Mouse (Mus musculus): Measurements from ENCODE around the gene Madd. TPM values are rescaled to one million over a fixed set of nuclear protein-coding genes. Genes with fewer than 3 reads are reported as not detected.

Gene Madd
- polyA plus RNA-seq, 1 experiment, result not detected

DNA sequence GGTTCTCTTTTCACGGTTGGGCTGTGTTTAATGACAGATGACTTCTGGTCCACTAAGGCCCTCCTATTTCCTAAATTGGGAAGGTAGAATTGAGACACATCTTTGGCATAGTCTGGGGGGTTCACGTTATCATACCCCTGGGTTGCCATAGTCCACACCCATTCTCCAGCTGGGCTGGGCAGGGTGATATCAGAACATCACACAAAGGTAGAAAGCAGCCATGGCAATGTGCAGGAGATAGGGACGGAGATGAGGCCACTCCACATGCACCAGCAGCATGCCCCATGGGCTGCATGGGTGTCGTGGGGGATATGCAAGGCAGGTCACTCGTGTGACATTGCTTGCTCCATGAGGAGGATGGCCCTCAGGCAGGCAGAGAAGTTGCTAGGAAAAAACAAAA is 20.1 kb downstream of the Madd start:
- 94% methylated on average over 5 of the region's 5 CpGs for WGBS
- TF ChIP-seq CTCF (IDR thresholded peaks at IDR 0.05; ENCODE audit: insufficient read depth, low read depth, low read length) (no peak), POLR2A (IDR thresholded peaks at IDR 0.05; ENCODE audit: insufficient read depth, low read depth, low read length) (no peak)
- no peaks in the 10 kb centered on the region for H3K4me1 ChIP-seq (ENCODE audit: control insufficient read depth, insufficient read depth, low read length)
- H3K27ac ChIP-seq (ENCODE audit: insufficient read depth, low read depth, low read length), result no peak overlapping the region
- no peak overlapping the region for H3K4me3 ChIP-seq (ENCODE audit: insufficient read depth, low read depth, low read length)

DNA sequence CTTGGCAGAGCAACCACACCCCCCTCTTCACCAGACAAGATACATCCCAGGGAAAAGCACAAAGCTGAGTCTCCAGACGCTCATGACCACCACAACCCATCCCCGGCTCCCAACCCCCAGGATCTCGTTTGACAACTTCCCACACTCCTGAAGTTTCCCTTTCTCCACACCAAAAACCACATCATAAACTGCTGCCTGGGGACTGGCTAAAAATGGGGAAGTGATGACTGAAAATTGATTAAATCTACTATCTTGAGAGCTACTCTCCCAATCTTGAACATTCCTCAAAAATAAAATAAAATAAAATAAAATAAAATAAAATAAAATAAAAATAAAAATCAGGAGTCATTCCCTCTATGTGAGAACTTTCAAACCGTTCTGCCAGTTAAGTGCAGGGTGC is 20.7 kb downstream of the Madd start:
- Histone ChIP-seq H3K4me1 (ENCODE audit: control insufficient read depth, insufficient read depth, low read length) (no peaks in the 10 kb centered on the region), H3K4me3 (ENCODE audit: insufficient read depth, low read depth, low read length) (no peak overlapping the region), H3K27ac (ENCODE audit: insufficient read depth, low read depth, low read length) (no peak overlapping the region)
- TF ChIP-seq CTCF (IDR thresholded peaks at IDR 0.05; ENCODE audit: insufficient read depth, low read depth, low read length) (no peak), POLR2A (IDR thresholded peaks at IDR 0.05; ENCODE audit: insufficient read depth, low read depth, low read length) (no peak)
- 90% methylated on average over 4 of the region's 4 CpGs for WGBS

- Histone ChIP-seq H3K4me3 (ENCODE audit: insufficient read depth, low read depth, low read length) (no peak overlapping the region), H3K27ac (ENCODE audit: insufficient read depth, low read depth, low read length) (no peak overlapping the region), H3K4me1 (ENCODE audit: control insufficient read depth, insufficient read depth, low read length) (no peaks in the 10 kb centered on the region)
- 85% methylated on average over 6 of the region's 6 CpGs for WGBS
- TF ChIP-seq CTCF (IDR thresholded peaks at IDR 0.05; ENCODE audit: insufficient read depth, low read depth, low read length), result no peak
- TF ChIP-seq POLR2A (IDR thresholded peaks at IDR 0.05; ENCODE audit: insufficient read depth, low read depth, low read length), result no peak
Measured at GRCm38 (mm10) chr2:91160591-91160990, 23.0 kb downstream of the Madd start.

DNA sequence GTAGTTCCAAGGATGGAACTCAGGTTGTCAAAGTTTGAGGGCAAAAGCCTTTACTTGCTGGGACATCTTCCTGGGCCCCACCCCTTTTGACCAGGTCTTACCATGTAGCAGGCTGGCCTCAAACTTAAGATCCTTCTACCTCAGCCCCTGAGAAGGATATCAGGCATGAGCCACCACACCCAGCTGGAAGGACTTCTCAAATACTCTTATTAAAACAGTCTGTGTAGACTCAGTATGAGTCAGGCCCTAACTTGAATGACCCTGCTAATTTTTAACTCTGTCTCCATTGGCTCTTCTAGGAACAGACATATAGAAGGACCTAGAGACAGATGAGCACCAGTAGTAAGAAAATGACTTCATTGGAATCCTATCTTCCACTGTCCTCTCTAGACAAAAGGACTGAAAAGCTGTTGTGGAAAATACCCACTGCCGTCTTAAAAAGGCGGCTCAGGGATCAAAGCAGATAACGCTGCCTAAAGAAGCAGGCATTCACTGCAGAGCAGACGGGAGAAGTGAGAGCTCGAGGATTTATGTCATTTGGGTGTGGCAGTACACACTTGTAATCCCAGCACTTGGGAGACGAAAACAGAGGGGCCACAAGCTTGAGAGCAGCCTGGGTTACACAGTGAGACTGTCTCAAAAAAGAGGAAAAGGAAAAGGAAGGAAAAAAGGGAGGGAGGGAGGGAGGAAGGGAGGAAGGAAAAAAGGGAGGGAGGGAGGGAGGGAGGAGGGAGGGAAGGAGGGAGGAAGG is 26.5 kb downstream of the Madd start:
- TF ChIP-seq POLR2A (IDR thresholded peaks at IDR 0.05; ENCODE audit: insufficient read depth, low read depth, low read length) (no peak), CTCF (IDR thresholded peaks at IDR 0.05; ENCODE audit: insufficient read depth, low read depth, low read length) (no peak)
- 55% methylated on average over 6 of the region's 6 CpGs for WGBS
- Histone ChIP-seq H3K27ac (ENCODE audit: insufficient read depth, low read depth, low read length) (no peak overlapping the region), H3K4me3 (ENCODE audit: insufficient read depth, low read depth, low read length) (no peak overlapping the region), H3K4me1 (ENCODE audit: control insufficient read depth, insufficient read depth, low read length) (no peaks in the 10 kb centered on the region)

- H3K27ac ChIP-seq (ENCODE audit: insufficient read depth, low read depth, low read length), result no peak overlapping the region
- WGBS, result 93% methylated on average over 3 of the region's 3 CpGs
- H3K4me1 ChIP-seq (ENCODE audit: control insufficient read depth, insufficient read depth, low read length), result no peaks in the 10 kb centered on the region
- TF ChIP-seq CTCF (IDR thresholded peaks at IDR 0.05; ENCODE audit: insufficient read depth, low read depth, low read length), result no peak
- TF ChIP-seq POLR2A (IDR thresholded peaks at IDR 0.05; ENCODE audit: insufficient read depth, low read depth, low read length), result no peak
- H3K4me3 ChIP-seq (ENCODE audit: insufficient read depth, low read depth, low read length), result no peak overlapping the region
Measured at GRCm38 (mm10) chr2:91154091-91154490, 29.5 kb downstream of the Madd start.

- Histone ChIP-seq H3K27ac (ENCODE audit: insufficient read depth, low read depth, low read length) (no peak overlapping the region), H3K4me1 (ENCODE audit: control insufficient read depth, insufficient read depth, low read length) (no peaks in the 10 kb centered on the region), H3K4me3 (ENCODE audit: insufficient read depth, low read depth, low read length) (no peak overlapping the region)
- 85% methylated on average over 3 of the region's 3 CpGs for WGBS
- no peak for TF ChIP-seq POLR2A (IDR thresholded peaks at IDR 0.05; ENCODE audit: insufficient read depth, low read depth, low read length)
- no peak for TF ChIP-seq CTCF (IDR thresholded peaks at IDR 0.05; ENCODE audit: insufficient read depth, low read depth, low read length)
Measured at GRCm38 (mm10) chr2:91152885-91153377, 30.7 kb downstream of the Madd start.

- TF ChIP-seq POLR2A (IDR thresholded peaks at IDR 0.05; ENCODE audit: insufficient read depth, low read depth, low read length) (no peak), CTCF (IDR thresholded peaks at IDR 0.05; ENCODE audit: insufficient read depth, low read depth, low read length) (no peak)
- no peak overlapping the region for H3K27ac ChIP-seq (ENCODE audit: insufficient read depth, low read depth, low read length)
- 73% methylated on average over 1 of the region's 1 CpGs for WGBS
- H3K4me3 ChIP-seq (ENCODE audit: insufficient read depth, low read depth, low read length), result no peak overlapping the region
- no peaks in the 10 kb centered on the region for H3K4me1 ChIP-seq (ENCODE audit: control insufficient read depth, insufficient read depth, low read length)
Measured at GRCm38 (mm10) chr2:91151331-91151730, 32.3 kb downstream of the Madd start.

- TF ChIP-seq POLR2A (IDR thresholded peaks at IDR 0.05; ENCODE audit: insufficient read depth, low read depth, low read length), result no peak
- TF ChIP-seq CTCF (IDR thresholded peaks at IDR 0.05; ENCODE audit: insufficient read depth, low read depth, low read length), result no peak
Measured at GRCm38 (mm10) chr2:91148101-91148500, 35.5 kb downstream of the Madd start.

DNA sequence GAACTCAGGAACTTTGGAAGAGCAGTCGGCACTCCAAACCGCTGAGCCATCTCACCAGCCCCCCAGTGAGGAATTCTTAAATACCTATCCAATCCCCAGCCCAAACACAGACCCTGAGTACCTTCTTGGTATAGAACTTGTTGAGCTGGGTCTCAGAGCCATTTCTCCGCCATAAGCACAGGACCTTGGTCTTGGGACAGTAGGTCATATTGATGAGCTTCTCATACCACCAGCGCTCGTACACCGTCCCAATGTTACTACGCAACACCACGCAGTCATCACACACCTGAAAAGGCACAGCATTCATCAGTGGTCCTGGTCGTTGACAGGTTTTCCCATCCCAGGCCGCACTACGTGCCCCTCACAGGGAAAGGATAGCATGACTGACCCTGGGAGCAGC is 40.2 kb downstream of the Madd start:
- 94% methylated on average over 11 of the region's 11 CpGs for WGBS
- TF ChIP-seq CTCF (IDR thresholded peaks at IDR 0.05; ENCODE audit: insufficient read depth, low read depth, low read length) (no peak), POLR2A (IDR thresholded peaks at IDR 0.05; ENCODE audit: insufficient read depth, low read depth, low read length) (no peak)
- H3K4me1 ChIP-seq (ENCODE audit: control insufficient read depth, insufficient read depth, low read length), result no peaks in the 10 kb centered on the region
- no peak overlapping the region for H3K4me3 ChIP-seq (ENCODE audit: insufficient read depth, low read depth, low read length)
- no peak overlapping the region for H3K27ac ChIP-seq (ENCODE audit: insufficient read depth, low read depth, low read length)

More at GRCm38 (mm10) chr2:91148101-91148500, 35.5 kb downstream of the Madd start:
- Histone ChIP-seq H3K4me1 (ENCODE audit: control insufficient read depth, insufficient read depth, low read length) (no peaks in the 10 kb centered on the region), H3K27ac (ENCODE audit: insufficient read depth, low read depth, low read length) (no peak overlapping the region), H3K4me3 (ENCODE audit: insufficient read depth, low read depth, low read length) (no peak overlapping the region)
